Mouse (Mus musculus): ENCODE data around the gene Snx21. TPM values are rescaled to one million over a fixed set of nuclear protein-coding genes. Genes with fewer than 3 reads are reported as not detected.

Gene Snx21
- total RNA-seq, 2 experiments from 2014 or later = 36.9 to 39.0 TPM

DNA sequence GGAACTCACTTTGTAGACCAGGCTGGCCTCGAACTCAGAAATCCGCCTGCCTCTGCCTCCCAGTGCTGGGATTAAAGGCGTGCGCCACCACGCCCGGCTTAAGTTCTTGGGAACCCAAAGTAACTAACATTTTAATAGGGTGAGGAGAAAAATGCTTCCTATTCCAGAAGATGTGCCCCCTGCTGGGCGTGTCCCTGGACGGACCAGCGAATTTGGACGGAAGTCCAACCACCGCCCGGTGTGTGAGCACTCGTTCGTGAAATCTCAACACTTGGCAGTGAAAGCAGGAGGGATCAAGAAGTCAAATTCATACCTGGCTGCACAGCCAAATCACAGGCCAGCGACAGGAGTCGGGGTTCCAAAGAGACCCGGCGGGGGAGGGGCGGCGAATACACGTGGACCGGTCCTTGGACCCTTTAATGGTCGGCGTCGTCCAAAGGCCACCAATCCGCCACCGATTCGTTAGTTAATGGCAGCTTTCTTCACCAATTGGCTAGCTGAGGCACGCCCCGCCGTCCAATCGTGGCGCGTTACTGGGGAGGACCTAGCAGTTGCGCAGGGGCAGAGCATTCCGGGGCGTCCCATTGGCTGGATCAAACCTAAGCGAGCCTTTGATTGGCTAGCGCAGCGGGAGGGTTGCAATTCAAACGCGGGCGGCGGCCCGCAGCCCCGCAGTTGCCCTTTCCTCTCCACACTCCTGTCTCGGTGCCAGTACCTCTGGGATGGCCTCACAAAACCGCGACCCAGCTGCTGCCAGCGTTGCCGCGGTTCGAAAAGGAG lies 16.2 kb upstream of the Snx21 start, which contains the start of gene Ube2c:
Gene Ube2c, plus strand, starts transcription at position 641 of the 780 bp plus-strand sequence.
- DNase-seq = peak; percentile 98

DNA sequence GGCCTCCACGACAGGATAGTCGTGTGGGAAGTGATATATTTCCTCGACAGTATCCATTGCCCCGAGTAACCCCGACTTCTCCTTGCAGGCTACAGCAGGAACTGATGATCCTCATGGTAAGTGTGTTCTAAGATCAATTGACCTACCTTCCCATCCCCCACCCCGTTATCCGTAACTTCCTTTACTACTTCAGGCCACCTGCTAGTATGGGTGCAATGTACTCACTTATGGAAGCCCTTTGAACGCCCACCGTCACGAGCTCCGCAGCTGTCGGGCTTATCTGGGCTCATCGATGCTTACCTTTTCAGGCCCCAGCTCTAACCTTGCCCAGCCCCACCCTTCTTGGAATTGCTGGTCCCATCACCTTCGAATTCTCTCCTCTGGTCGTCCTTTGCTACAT lies 15.3 kb upstream of the Snx21 start:
- no peak for DNase-seq

DNA sequence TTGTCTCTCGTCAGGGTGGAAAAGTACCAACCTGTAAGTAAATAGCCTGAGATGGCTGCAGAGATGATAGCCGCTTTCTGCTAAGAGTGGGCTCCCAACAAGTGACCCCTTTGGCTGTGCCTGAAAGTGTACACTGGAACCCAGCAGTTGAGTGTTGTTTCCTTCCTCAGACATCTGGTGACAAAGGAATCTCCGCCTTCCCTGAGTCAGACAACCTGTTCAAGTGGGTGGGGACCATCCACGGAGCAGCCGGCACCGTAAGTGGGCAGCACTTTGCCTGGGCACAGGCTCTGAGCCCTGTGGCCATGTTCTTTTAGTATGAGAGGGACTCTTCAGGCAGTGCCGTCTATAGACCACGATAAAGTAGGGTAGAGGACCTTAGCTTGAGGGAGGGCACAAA lies 14.5 kb upstream of the Snx21 start:
- no peak for DNase-seq

DNA sequence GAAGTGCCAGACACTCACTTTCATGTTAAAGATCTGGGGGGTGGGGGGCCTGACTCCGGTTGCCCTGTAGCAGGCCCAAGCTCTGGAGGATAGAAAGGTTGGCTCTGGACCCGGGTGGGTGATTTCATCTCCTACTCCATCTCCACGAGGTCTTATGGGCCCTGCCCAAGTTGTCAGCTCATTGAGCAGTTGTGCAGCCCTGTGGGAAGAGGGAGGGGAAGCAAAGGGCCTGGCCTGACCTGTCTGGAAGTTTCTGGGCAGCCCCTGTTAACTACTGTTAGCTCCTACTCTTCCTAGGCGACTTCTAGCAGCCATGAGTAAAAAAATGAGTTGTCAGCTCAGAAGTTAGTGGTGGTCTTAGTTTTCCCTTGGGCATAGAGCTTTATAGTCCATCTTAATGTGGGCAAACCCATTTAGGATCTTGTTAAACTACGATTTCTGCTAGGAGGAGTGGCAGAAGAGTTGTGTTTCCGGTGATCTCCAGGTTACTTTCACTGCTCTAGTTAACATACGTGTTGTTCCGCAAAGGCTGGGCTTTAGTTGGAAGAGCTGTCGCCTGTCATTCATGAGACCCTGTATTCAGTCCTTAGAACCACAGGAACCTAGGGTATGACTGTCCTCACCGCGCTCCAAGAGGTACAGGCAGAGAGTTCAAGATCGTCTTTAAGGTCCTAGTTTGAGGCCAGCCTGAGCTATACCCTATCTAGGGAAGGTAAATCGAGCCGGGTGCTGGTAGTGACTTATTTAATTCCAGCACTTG lies 12.2 kb upstream of the Snx21 start:
- DNase-seq = no peak

DNA sequence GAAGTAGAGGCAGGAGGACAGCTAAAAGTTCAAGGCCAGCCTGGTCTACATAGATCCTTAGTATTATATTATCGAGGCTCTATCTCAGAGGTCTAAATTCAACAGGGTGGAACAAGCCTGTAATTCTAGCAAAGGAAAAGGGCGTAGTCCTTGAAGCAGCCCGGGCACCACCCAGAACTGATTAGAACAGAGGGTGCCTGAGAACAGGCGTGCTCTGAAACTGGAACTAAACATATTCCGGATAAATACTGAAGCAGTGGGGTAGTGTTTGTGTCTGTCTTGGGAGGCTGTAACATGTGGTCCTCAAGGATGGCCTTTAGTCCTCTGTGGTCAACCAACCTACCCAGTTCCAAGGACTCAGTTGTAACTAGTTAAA lies 11.6 kb upstream of the Snx21 start:
- DNase-seq = no peak

DNA sequence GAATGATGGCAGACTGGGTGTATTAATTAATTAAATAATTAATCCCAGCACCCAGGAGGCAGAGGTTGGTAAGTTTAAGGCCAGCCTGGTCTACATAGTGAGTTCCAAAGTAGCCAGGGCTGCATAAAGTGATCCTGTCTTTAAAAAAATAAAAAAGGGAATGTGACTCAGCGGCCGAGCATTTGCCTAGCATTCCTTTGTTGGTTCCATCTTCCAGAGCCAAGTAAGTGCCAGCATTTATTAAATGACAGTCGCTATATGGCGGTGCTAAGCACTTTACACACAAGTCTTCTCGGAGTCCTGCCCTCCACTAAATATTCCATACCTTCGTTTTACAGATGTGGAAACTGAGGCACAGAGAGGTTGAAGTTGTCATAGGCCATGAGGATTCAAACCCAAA lies 9.5 kb upstream of the Snx21 start:
- DNase-seq = no peak

DNA sequence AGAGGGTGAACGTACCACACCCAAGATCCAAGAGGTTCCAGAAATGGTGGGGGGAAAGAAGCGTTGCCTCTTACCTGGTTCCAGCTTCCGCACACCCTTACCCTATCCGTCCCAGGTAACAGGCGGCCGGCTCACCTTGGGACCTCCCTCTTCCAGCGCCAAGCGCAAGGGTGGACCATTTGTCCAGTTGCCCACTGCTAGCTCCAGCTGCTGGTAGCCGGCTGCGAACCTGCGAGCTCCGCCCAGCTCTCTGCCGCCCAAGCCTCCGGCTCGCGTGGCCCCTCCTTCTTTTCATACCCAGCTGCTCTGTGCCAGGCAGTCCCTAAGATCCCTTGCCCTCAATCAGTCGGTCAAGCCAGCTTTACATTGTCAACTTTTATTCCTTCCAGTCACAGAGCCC lies 8.8 kb upstream of the Snx21 start:
- no peak for DNase-seq

DNA sequence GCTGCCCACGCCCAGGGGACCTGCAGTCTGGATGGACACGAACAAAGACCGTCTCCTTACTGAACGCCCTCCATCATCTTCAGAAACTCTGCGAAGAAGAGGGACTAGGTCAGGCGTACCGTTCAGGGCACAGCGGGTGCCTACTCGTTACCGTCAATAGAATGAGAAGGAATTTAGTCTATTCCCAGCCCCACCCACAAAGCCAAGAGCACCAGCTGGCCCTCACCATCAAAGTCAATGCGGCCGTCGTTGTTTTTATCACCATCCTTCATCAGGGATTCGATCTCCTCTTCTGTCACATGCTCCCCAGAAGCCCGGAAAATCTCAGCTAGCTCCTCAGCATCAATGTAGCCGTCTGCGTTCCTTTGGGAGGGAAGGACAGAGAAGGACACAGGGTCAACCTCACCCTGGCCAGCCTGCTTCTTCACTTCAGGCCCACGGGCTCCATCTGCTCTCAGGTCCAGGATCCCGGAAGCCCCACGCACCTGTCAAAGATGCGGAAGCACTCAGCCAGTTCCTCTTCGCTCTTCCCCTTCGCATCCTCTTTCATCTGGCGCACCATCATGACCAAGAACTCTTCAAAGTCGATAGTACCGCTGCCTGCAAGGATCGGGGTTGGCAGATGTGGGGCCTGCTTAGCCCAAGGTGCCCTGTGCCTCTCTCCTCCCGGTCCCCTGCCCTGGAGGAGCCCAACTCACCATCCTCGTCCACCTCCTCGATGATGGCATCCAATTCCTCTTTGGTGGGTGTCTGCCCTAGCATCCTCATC lies 8.2 kb upstream of the Snx21 start:
- no peak for DNase-seq

DNA sequence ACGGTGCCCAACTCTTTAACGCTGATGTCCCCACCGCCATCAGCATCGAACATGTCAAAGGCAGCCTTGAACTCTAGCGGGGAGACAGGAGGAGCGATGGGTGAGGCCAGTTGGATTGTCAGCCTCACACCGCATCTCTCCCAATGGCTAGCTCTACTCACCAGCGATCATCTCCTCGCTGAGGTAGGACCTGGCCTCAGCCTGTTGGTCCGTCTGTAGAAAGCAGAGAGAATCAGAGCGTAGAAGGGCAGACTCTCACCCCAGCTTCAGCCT lies 7.7 kb upstream of the Snx21 start:
- DNase-seq = no peak

DNA sequence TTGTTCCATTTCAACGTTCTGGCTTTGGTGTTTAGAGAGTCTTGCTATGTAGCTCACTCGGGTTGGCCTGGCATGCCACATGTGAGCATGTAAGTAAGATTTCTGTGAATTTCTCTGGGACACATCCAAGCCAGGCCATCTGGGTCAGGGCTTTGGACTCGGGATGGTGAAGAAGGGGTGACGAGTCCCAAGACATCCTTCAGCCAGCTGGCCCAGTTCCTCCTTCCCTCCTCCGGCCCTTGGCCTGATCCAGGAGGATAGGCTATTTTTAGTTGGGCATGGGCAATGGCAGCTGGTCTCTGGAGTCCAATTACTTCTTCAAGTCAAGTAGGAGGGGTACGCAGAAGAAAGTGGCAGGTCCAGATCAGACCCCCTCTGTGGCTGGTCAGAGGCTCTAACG lies 6.8 kb upstream of the Snx21 start:
- no peak for DNase-seq

DNA sequence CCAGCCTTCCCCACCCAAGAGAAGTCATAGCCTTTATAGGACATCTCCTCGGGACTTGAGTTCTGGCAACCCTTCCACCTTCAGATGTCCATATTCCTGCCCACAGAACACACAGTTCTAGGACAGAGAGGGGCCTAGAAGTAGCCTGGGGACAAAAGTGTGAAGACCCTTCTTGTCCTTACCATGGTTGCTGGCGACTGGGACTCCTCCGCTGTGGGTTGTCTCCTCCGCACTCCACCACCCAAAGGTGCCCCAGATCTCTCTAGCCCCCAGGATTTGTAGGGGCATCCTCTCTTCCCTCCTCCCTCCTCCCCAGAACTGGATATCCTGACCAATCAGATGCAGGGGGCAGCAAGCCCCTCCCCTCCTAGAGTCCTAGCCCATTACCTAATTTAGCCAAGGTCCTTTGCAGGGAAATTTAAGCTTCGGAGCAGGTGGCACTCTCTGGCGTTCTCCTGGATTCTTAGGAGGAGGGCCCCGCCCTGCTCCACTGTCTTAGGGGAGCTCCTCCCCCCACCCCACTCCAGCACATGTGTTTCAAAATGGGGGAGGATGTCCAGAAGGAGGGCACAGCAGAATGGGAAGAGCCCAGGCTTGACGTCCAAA lies 6.0 kb upstream of the Snx21 start, which contains the start of gene Tnnc2:
Gene Tnnc2, minus strand, starts transcription at position 487 of the 606 bp plus-strand sequence.
- DNase-seq = no peak

DNA sequence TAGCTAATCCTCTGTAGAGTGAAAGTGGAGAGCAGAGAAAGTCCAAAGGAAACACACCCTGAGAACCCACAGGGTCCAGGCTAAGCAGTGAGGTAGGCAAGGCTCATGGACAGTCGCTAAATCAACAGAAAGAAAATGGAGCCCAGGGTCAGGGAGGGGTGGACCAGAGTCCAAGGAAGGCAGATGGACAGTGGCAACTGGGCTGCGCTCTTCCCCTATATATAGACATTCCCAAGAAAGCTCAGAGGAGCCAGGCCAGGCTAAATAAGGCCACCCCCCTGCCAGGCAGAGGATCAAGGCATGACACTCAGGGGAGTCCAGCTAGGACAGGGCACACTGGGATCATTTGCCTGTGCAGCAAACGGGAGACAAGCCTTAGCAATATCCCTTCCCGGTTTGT lies 3.7 kb upstream of the Snx21 start:
- no peak for DNase-seq

DNA sequence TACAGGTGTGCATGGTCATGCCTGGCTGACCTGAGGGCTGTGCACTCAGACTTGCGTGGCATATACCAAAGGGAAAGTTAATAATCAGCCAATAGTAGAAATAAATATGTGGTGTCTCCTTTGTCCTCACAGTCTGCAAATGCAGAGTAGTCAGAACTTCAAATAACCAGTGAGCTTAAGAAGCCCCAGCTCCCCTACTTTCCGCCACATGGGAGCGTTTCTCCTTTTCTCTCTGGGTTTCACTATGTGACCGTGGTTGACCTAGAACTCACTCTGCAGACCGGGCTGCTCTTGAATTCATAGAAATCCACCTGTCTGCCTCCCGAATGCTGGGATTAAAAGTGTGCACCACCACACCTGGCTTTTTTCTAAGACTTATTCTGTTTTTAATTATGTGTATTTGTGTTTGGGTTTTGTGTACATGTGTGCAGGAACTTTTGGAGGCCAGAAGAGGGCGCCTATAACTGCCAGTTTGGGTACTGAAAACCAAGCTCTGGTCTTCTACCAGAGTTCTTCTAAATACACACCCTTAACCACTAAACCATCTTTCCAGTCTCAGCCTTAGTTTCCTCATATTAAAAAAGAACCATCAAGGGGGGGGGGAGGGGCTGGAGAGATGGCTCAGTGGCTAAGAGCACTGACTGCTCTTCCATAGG lies 1.6 kb upstream of the Snx21 start:
- no peak for DNase-seq

DNA sequence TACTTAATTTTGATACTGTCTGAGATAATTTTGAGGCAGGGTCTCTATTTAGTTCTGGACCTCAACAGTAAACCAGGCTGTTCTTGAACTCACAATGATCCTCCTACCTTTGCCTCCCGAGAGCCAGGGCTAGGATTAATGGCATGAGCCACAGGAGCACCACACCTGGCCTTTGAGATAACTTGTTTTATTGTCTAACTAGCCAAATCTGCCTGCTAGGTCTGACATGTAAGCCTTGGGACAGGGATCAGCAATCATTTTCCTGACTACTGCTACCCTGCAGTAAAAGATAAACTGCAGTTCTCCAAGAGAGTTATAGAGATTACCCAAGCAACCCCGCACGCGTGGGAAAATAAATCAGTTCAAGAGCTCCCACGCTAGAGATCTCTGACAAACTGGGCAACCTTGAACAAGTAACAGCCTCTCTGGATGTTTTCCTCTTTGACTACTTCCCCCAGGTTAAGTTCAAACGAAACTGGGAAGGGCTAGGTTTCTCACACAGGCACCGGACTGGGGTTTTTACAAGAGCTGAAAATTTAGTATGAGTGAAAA lies 678 bp upstream of the Snx21 start:
- no peak for DNase-seq

DNA sequence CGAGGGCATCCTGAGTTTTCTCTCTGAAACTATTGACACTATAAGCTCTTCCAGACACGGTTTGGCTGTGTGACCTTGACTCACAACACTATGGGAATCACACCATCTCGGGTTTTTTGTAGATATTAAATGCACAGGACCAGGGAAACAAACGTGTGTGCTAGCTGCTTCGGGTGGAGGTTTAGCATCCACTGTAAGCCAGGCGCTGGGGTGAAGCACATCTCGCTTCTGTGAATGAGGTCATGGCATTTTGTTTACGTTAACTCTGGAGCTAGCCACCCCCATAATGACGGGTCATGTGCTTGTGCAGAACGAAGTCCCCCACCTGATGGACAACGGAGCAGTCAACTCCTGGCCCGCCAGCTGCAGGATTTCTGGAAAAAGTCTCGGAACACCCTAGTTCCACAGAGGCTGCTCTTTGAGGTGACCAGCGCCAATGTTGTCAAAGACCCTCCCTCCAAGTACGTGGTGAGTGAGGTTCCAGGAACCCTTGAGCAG lies 814 bp downstream of the Snx21 start:
- DNase-seq = no peak

DNA sequence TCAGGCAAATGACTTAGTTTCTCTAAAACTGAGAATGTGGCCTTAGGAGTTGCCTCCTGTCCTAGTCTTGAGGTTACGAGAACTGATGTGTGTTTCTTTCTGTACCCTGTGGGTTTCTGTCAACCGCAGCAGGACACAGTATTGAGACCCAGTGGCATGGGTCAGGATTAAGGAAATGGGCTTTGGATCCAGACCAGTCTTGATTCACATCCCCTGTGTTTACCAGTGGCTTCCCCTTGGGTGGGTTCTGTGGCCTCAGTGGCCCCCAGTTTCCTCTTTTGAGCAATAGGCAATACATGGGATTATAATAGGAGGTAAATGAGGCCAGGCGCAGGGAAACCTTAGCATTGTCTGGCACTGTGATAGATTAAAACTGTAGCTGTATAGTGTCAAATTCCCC lies 1.4 kb downstream of the Snx21 start:
- DNase-seq = no peak

DNA sequence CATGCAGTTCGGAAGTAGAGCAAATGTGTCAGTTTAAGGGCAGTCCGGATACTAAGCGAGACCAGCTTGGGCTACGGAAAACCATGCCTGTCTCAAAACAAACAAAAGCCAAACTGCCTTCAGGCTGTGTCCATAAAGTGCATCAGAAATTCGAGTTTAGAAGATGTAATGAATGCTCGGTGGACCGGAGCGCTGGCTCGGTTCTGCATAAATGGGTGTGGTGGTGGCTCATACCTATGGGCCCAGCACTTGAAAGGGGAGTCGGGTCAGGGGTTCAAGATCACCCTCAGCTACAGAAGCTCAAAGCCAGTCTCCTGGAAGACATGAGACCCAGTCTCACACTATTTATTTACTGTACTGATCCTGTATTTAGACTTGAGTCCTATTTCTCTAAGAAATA lies 2.2 kb downstream of the Snx21 start:
- no peak for DNase-seq

DNA sequence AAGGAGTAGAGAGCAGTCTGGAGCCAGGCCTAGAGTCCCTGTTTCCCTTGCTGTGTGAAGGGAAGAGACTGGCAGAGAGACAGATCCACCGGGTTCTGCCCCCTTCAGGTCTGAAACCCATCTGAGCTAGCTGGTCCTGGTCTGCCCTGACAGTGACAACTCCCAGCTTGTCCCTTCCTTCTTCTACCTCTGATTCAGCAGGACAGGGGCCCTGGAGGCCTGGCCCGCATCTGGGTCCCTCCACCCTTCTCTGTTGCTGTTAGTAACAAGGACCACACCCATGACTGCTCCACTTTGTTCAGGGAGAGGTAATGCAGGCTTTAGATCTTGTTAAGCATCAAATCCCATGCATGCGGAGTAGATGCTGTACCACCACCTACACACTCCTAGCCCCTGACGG lies 2.8 kb downstream of the Snx21 start:
- DNase-seq = no peak

DNA sequence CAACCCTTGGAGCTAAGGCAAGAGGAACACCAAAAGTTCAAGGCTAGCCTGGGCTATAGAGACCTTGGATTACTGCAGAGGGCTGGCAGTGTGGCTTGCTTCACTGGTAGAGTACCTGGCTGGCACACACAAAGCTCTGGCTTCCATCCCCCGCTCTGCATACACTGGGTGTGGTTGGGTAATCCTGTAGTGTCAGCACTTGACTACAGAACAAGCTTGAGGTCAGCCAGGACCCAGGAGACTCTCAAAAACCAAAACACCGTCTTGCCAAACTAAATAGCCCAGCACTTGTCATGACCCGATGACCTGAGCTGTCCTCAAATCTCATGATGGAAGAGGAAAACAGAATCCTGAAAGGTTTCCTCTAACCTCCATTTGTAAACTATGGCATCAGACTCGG lies 4.8 kb downstream of the Snx21 start:
- DNase-seq = peak; percentile 72

DNA sequence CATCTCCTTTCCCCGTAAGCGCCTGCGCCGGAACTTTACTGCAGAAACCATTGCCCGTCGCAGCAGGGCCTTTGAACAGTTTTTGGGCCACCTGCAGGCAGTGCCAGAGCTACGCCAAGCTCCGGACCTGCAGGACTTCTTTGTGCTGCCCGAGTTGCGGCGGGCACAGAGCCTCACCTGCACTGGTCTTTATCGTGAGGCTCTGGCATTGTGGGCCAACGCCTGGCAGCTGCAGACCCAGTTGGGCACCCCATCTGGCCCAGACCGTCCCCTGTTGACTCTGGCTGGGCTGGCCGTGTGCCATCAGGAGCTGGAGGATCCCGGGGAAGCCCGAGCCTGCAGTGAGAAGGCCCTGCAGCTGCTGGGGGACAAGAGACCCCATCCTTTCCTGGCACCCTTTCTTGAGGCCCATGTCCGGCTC lies 6.2 kb downstream of the Snx21 start:
- DNase-seq = peak; percentile 48

DNA sequence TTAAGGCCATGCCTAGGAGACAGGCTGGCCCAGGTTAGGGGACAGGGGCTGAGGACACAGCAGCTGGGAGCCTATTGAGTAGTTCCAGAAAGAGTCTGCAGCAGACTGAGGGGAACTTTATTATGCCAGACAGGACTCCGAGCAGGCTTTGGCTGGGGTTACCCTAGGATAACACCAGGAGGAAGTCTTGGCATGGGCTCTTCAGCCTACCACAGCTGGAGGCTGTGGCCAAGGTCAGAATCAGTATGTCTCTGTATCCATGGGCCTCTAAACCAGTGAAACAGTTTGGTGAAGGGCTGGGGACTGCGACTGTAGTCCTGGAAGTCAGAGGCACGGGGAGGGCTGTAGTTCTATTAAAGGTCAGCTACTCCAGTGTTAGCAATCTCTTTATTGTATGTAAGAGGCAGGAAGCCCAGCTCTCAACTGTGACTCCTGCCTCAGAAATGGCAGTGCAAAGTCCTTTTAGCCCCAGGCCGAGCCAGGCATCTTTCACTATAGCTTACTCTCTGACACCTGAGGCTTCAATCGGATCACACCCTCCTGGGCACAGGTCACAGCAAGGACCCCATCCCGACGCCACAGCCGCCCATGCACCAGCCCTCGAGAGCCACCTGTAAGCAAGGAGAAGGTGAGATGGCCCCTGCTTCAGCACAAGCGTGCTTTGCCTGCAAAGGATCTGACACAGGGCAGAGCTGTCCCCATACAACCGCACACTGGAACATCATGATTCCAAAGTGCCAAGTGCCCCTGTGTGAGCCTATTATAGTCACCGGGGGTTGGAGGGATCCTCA lies 7.0 kb downstream of the Snx21 start:
- DNase-seq = peak; percentile 53
